Mouse (Mus musculus): ENCODE data around the gene Mif4gd. TPM values are rescaled to one million over a fixed set of nuclear protein-coding genes. Genes with fewer than 3 reads are reported as not detected.

The Mif4gd gene
- 13.5 TPM for polyA plus RNA-seq (2014; fragmentation: Illumina TruSeq; extraction: RNeasy Lipid Tissue Mini Kit (QIAGEN cat#74804))

DNA sequence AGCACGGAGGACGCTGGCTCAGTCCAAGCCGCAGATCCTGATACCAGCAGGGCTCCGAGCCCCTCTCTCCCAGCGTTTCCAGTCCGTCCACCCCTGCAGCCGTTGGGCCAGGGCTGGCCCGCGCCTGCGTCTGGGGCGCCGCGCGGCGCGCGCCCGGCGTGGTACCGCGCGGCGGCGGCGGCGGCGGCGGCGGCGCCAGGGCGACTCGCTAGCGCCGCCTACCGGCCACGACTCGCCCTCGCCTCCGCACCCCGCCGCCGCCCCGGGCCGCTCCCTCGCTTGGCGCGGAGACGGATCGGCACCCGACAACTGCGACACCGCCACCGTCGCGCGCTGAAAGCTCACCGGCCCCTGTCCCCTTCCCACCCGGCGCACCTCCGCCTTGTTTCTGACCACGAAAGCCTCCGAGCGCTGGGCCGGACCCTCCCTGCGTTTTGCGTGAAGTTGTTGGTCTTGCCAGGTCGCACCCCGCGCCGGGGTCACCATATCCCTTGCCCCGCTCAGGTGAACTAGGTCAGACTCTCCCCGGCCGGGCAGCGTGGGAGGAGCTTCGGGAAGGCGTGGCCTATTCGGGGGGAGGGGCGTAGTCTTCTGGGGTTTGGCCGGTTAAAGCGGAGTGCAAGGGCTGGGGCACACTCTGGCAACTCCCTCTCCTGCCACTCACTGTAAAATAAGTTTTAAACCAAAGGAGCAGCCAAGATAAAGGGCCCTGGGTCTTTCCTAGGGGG, at the start of gene Mif4gd:
Gene Mif4gd (minus strand): TSS at position 560 of the 728 bp plus-strand sequence.

DNA sequence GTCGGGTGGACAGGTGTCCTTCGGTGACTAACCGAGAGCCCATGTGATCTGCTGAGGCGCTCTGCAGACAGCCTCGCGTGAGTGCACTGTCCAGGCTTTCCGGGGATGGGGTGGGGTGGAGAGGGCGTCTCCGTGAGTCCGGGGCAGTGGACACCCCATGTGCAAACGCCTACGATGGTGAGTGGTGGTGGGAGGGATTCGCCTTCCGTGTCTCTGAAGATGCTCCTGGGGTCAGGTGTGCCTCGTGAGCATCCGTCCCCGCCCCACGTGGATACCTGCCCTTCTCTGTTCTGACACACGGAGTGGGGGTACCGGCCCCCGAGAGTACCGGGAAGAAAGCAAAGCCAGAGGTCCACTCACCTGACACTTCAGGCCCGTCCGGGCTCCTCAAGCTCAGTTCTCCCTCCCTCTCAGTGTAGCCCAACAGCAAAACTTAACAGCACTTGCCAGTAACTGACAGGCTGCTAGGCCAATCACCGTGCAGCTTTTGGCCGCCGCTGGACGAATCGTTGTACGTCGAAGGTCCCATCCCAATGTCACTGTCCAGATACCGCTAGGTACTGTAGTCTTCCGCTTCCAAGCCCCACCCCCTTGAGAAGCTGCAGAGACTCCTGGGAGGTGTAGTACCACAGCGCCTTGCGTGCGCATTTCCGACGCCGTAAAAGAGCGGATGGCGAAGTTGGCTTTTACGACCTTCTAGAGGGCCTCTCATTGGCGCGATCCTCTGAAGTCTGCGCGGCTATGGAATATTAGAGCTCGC, 15.1 kb upstream of the Mif4gd start, which contains the start of gene Slc25a19:
Gene Slc25a19 (minus strand): TSS at position 591 of the 760 bp plus-strand sequence.

DNA sequence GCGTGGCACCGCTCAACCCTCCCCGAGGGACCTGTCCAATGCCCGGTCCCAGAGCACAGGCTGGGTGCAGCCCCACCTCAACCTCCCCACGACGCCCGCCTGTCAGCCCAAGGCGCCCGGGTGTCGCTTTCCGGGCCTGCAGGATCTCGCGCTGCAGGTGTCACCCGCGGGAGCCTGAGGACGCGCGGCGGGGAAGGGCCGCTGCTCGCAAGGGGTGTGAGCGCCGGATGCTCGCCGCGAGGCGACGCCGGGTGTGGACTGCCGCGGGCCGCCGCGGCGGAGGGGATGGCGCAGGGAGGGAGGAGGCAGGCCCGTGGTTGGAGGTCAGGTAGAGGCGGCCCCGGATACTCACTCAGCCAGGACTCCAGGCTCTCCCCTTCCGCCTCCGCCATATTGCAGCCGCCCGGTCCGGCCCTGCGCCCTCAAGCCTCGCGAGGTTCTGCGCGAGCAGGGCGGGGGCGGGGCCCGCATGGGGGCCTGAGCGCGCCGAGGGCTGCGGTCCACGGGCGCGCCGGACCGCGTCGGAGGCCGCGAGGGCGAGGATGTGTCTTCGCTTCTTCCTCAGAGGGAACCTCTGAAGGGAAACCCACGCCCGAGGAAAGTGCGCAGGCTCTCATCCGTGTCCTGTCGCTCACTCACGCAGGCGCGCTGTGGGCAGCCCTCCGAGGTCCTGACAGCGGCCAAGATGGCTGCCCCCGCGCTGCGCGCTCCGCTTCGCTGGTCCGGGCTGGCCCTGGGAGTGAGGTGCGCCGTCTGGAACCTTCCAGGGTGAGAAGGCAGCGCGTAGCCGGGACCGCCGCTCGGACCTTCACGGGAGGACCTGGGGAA, 9.1 kb downstream of the Mif4gd start, which contains the start of the genes Mrps7 and Gga3:
Gene Mrps7 (plus strand): TSS at position 450 of the 828 bp plus-strand sequence.
Gene Gga3 (minus strand): TSS at position 576 of the 828 bp plus-strand sequence.

DNA sequence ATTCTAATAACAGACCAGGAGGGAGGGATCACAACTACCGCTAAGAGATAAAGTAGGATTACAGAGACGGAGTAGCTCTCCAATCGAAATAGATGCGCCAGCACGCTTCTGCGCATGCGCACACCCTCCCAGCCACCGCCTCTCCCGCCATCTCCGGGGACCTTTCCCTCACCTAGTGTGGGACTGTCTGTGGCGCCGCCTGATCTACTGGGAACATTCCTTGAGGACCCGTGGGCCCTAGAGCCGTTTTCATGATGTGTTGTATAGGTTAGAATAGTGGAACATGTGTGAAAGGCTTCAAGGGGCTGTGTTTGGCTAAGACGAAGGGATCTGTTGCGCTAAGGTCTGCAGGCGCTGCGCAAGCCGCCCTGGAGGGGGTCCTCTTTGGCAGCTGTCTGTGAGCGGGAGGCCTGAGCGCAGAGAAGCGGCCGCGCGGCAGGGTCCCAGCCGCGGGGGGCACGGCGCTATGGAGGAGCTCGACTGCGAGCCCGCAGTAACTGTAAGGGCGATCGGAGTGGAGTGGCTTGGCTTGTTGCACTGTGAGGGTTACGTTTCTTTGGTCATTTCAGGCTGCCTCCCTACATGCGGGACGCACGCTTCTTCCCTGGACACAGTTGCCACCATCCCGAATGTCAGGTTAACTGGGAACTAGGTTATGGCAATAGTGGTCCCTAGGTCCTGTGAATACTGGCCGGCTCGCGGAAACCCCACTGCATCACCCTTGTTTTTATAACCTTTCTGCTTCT, 48.5 kb downstream of the Mif4gd start, which contains the start of gene Nup85:
Gene Nup85 (plus strand): TSS at position 371 of the 746 bp plus-strand sequence.

Other genes starting within 250 kb of the Mif4gd start
- 1.3 TPM for gene Hid1, start 245.2 kb downstream of the Mif4gd start, polyA plus RNA-seq (2014; fragmentation: Illumina TruSeq; extraction: RNeasy Lipid Tissue Mini Kit (QIAGEN cat#74804))
- 0.46 TPM for gene Cdr2l, start 231.1 kb downstream of the Mif4gd start, polyA plus RNA-seq (2014; fragmentation: Illumina TruSeq; extraction: RNeasy Lipid Tissue Mini Kit (QIAGEN cat#74804))
- gene Mrpl58, start 209.2 kb downstream of the Mif4gd start, polyA plus RNA-seq (2014; fragmentation: Illumina TruSeq; extraction: RNeasy Lipid Tissue Mini Kit (QIAGEN cat#74804)), result 5.3 TPM
- gene Atp5h, start 193.0 kb downstream of the Mif4gd start, polyA plus RNA-seq (2014; fragmentation: Illumina TruSeq; extraction: RNeasy Lipid Tissue Mini Kit (QIAGEN cat#74804)), result 364 TPM
- gene Kctd2, start 192.8 kb downstream of the Mif4gd start, polyA plus RNA-seq (2014; fragmentation: Illumina TruSeq; extraction: RNeasy Lipid Tissue Mini Kit (QIAGEN cat#74804)), result 21.3 TPM
- not detected for gene Trim80, start 172.4 kb downstream of the Mif4gd start, polyA plus RNA-seq (2014; fragmentation: Illumina TruSeq; extraction: RNeasy Lipid Tissue Mini Kit (QIAGEN cat#74804))
- gene Slc16a5, start 150.5 kb downstream of the Mif4gd start, polyA plus RNA-seq (2014; fragmentation: Illumina TruSeq; extraction: RNeasy Lipid Tissue Mini Kit (QIAGEN cat#74804)), result not detected
- gene Armc7, start 137.3 kb downstream of the Mif4gd start, polyA plus RNA-seq (2014; fragmentation: Illumina TruSeq; extraction: RNeasy Lipid Tissue Mini Kit (QIAGEN cat#74804)), result 0.86 TPM
- 0.63 TPM for gene Nt5c, start 121.1 kb downstream of the Mif4gd start, polyA plus RNA-seq (2014; fragmentation: Illumina TruSeq; extraction: RNeasy Lipid Tissue Mini Kit (QIAGEN cat#74804))
- gene Jpt1, start 98.6 kb downstream of the Mif4gd start, polyA plus RNA-seq (2014; fragmentation: Illumina TruSeq; extraction: RNeasy Lipid Tissue Mini Kit (QIAGEN cat#74804)), result 20.2 TPM
- gene Sumo2, start 76.7 kb downstream of the Mif4gd start, polyA plus RNA-seq (2014; fragmentation: Illumina TruSeq; extraction: RNeasy Lipid Tissue Mini Kit (QIAGEN cat#74804)), result 2,747 TPM
- 46.6 TPM for gene Nup85, start 48.5 kb downstream of the Mif4gd start, polyA plus RNA-seq (2014; fragmentation: Illumina TruSeq; extraction: RNeasy Lipid Tissue Mini Kit (QIAGEN cat#74804))
- 3.8 TPM for gene Mrps7, start 9.0 kb downstream of the Mif4gd start, polyA plus RNA-seq (2014; fragmentation: Illumina TruSeq; extraction: RNeasy Lipid Tissue Mini Kit (QIAGEN cat#74804))
- gene Gga3, start 8.9 kb downstream of the Mif4gd start, polyA plus RNA-seq (2014; fragmentation: Illumina TruSeq; extraction: RNeasy Lipid Tissue Mini Kit (QIAGEN cat#74804)), result 4.0 TPM
- 2.7 TPM for gene Slc25a19, start 15.3 kb upstream of the Mif4gd start, polyA plus RNA-seq (2014; fragmentation: Illumina TruSeq; extraction: RNeasy Lipid Tissue Mini Kit (QIAGEN cat#74804))
- gene Grb2, start 95.6 kb upstream of the Mif4gd start, polyA plus RNA-seq (2014; fragmentation: Illumina TruSeq; extraction: RNeasy Lipid Tissue Mini Kit (QIAGEN cat#74804)), result 115 TPM
- 1.1 TPM for gene Tmem94, start 152.5 kb upstream of the Mif4gd start, polyA plus RNA-seq (2014; fragmentation: Illumina TruSeq; extraction: RNeasy Lipid Tissue Mini Kit (QIAGEN cat#74804))
- gene Caskin2, start 200.7 kb upstream of the Mif4gd start, polyA plus RNA-seq (2014; fragmentation: Illumina TruSeq; extraction: RNeasy Lipid Tissue Mini Kit (QIAGEN cat#74804)), result 0.51 TPM
- gene Tsen54, start 201.8 kb upstream of the Mif4gd start, polyA plus RNA-seq (2014; fragmentation: Illumina TruSeq; extraction: RNeasy Lipid Tissue Mini Kit (QIAGEN cat#74804)), result not detected
- 2.3 TPM for gene Llgl2, start 211.1 kb upstream of the Mif4gd start, polyA plus RNA-seq (2014; fragmentation: Illumina TruSeq; extraction: RNeasy Lipid Tissue Mini Kit (QIAGEN cat#74804))
- gene Myo15b, start 245.4 kb upstream of the Mif4gd start, polyA plus RNA-seq (2014; fragmentation: Illumina TruSeq; extraction: RNeasy Lipid Tissue Mini Kit (QIAGEN cat#74804)), result not detected